Mouse (Mus musculus): ENCODE measurements around the gene Micall2.

DNA sequence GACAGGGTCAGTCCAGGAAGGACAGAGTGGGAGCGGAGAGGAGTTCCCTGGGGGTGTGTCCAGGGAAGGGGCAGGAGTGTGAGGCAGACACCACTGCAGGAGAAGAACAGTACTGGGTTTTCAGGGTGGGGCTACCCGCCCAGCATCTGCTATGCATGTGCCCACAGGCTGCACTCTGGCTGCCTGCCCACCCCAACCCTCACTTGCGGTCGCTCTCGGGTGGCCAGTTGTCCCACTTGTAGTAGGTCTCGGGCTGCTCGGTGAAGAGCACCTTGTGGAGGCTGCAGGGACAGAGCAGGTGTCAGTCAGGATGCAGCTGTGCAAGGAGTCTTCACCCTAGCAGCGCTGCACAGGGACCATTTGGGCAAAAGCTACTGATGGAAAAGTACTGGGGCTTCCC lies 32.1 kb upstream of the Micall2 start:
- no peak for TF ChIP-seq CTCF (IDR thresholded peaks at IDR 0.05; ENCODE audit: extremely low read depth, insufficient read depth, insufficient read length, insufficient replicate concordance)
- TF ChIP-seq POLR2A (IDR thresholded peaks at IDR 0.05; ENCODE audit: low read depth, low read length) = no peak

Data from spleen, adult 2 months (tissue).